Mouse (Mus musculus) testis, postnatal 10 days (tissue): ENCODE results near the gene Col19a1.

ENCODE experiments used
- DNase-seq: peaks from one replicate; pipeline ENCODE4 v3.0.0; 2021; ENCODE audit warnings: low spot score

Col19a1 gene

DNA sequence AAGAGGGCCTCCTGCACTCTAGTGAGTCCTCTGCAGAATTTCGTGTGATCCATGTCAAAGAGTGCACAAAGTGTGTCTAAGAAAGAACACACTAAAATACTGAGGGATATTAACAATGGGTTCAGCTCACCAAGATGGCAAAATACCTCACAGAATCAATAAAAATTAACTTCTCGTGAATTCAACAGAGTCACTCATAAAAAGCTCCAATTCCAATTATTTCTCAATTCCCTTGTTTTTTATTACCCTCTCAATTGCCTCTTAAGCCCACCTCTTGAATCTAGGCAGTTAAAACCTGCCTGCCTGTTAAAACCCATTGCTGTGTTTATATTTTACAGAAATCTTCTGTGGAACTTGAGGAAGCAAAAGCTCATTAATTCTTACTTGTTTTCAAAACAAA, 277.1 kb downstream of the Col19a1 start:
- no peak for DNase-seq

DNA sequence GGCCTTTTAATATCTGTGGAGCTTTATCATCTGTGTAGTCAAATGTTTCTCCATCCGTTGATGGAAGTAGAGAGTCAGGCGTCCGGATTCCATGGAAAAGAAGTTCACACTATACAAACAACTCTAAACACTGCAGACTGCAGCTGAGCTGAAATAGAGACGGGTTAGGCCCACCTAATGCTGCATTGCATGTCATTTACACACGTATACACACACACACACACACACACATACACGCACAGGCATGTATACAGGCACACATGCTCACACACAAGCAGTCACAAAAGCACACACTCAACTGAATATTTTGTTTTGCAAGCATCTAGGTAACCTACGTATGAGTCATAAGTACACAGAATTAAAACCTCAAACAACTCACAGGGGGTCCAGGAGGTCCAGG, 284.2 kb downstream of the Col19a1 start:
- no peak for DNase-seq

DNA sequence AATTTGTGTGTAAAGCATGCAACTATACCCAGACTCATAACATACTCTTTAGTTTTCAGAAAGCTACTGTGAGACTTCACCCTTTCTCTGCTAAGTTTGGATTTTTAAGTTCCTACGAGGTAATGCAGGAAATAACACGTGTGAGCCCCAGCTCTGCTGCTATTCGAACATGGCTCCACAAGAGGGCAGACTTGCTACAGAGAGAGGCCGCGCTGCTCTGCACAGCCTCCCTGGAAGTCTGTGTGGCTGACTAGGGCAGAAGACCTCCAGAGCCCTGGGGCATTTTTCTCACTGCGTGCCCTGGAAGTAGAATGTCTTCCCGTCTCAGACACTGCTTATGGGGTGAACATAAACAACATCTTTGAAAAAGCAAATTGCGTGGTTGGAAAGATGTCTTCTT, 284.6 kb downstream of the Col19a1 start:
- peak; percentile 69 for DNase-seq

DNA sequence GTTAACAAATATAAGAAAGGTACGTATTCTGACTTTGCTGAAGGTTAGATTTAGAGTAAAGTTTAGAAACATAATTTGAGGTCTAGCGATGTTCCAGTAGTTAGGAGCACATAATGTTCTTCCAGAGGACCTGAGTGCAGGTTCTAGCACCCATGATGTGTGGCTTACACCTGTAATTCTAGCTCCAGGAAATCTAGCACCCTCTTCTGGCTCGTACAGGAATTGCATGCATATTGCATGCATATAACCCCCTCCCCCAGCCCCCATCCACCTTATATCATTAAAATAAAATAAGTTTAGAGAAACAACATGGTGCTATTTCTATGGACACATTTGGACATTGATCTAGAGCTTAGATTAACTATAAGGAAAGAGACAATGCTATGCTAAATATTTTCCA, 286.6 kb downstream of the Col19a1 start:
- DNase-seq: no peak

DNA sequence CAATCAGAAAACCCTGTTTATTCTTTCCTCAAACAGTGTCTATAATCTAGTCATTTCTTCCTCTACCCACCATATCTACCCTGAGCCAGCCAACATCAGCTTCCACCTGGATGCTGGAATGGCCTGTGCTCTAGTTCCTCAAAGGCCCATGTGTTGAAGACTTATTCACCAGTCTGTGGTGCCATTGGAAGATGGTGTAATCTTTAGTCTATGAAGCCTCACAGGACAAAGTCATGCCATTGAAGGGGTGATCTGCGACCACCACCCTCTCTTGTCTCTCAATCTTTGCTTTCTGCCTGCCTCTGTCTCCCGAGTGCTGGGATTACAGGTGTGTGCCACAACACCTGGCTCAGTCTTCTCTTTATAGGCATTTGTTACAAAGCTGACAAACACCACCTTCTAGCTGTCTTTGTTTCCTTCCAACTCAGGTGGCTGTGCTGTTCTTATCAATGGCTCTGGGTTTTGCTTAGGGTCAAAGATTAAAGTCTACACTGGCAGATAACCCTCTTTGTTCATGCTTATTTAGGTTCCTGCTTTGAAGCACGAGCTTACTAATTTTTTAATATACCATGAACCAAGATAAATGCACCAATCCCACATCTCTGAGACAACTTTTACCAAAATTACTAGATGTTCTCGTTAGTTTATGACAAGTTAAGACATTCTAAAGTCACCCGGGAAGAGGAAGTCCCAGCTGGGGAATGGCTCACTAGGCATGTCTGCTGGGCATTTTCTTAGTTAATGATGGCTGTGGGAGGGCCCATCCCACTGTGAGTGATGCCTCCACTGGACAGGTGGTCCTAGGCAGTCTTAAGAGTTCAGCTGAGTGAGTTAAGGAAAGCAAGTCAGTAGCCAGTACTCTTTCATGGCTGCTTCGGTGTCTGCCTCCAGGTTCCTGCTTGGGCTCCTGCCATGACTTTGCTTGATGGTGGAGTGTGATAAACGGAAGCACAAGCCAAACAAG, 292.0 kb downstream of the Col19a1 start:
- DNase-seq: no peak

DNA sequence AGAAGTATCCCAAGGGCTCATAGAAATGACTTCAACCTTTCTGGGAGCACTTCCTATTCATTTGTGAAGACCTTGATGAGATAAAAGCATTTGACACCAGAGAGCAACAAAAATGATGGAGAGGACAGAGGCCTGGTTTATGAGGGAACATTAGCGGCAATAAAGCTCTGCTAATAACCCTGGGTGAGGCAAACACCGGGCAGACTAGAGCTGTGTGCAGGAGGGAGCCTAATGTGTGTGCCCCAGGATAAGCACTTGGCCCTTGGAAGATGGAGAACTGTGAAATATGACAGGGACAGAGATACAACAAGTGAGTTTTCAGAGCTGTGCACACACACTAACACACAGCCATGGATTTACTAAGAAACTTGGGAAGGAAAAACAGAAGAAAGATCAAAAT, 294.8 kb downstream of the Col19a1 start:
- no peak for DNase-seq

DNA sequence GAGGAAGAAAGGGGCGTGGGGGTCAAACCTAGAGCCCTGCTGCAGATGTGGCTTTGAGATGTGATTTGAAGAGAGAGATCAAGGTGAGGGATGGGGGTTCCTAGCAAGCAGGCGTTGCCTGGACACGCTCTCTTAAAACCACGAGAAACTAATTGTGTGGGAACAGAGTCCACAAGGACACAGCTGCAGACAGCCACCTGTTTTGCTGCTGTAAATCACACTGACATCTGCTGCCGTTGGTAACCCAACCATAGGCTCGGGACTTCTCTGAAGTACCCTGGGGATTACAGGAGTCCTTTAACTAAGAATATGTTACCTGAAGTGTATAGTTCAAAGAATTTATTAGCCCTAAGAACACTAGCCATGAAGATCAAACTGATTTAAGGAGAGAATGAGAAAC, 300.9 kb downstream of the Col19a1 start:
- DNase-seq: no peak

DNA sequence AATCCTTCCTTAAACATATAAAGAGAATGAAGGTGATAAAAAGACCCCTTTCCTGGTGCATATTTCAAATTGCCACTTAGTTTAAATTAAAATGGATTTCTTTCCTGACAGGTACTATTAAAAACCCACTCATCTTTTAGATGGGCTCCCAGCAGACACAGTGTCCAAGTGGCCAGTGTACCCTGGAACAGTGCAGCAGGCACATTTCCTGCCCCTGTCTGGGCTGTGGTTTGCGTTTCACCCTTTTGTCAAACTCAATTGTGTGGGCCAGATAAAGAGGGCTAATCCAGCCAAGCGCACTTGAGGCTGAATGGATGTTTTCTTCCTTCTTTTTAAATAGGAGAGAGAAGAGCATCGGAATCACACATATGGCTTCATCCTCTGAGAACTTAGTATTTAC, 320.2 kb downstream of the Col19a1 start:
- no peak for DNase-seq

DNA sequence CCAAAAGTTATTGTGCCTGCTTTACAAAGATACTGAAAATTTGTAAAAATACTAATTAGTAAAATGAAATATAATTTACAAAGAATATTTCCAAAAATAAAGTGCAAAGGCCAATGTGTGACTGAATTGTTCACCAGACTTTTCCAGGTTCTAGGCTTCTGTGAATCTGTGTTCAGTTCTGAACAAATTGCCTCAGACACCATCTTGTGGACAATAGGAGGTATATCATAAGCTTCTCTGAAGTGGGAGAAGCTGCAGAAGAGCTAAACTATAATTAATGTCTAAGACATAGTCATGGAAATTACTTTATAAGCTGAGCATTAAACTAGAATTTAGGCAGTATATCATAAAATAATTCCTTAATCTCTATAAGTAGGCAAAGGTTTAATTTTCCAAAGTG, 326.1 kb downstream of the Col19a1 start:
- DNase-seq: no peak

DNA sequence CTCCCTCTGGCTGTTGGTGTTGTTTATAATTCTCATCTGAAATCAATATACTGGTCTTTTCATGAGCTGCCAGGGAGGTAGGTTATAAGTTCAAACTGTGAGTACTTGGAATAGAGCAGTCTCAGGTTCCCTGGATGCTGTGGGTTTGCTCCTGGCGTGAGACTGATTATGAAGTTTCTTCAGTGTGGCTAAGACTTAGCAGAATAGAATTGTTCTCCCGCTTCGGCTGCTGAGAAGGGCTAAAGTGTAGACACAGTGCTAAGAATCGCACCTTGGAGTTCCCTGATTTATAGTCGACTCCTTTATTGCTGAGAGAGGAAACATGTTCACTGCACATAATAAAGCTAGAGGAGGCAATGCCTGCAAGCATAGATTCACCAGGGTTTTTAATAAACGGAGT, 327.9 kb downstream of the Col19a1 start:
- DNase-seq: no peak

DNA sequence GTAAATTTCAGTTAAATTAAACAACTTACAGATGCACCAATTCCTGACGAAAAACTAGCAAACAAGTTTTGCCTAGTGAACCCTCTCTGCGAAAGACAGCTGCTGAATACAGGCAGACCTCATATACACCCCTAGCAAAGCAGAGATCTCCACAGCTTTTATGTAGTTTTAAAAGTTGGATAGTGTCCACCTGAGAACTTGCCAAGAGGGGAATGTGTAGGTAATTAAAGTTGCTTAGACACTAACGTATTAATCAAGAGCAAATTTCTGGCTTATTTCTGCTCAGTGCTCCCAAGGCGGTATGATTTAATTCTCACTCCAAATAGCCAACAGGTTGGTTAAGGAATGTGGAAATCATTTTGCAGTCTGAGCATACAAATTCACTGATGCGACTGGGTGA, 329.3 kb downstream of the Col19a1 start:
- no peak for DNase-seq

DNA sequence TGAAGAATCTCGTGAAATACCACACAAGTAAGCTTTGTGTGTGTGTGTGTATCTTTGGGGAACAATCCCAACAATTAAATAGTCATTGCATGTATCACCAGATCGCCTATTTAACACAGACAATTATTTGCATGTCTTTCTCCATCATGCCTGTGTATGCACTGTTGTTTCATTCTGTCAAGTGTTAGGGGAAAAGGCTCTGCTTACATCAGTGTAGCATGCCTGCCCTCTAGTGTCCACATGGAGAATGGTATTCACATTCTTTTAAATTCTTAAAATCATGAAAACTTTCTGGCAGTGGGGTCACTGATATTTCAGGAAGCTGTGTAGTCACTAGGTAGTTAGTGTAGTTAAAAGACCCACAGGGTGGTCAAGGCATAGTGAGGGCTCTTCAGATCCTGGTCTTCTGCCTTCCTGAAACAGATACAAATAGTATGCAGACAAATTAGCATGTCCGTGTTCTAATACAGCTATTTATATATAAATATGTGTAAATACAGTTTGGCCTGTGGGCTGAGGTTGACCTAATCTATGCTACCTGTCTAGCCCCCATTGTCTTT, 338.1 kb downstream of the Col19a1 start:
- DNase-seq: no peak

DNA sequence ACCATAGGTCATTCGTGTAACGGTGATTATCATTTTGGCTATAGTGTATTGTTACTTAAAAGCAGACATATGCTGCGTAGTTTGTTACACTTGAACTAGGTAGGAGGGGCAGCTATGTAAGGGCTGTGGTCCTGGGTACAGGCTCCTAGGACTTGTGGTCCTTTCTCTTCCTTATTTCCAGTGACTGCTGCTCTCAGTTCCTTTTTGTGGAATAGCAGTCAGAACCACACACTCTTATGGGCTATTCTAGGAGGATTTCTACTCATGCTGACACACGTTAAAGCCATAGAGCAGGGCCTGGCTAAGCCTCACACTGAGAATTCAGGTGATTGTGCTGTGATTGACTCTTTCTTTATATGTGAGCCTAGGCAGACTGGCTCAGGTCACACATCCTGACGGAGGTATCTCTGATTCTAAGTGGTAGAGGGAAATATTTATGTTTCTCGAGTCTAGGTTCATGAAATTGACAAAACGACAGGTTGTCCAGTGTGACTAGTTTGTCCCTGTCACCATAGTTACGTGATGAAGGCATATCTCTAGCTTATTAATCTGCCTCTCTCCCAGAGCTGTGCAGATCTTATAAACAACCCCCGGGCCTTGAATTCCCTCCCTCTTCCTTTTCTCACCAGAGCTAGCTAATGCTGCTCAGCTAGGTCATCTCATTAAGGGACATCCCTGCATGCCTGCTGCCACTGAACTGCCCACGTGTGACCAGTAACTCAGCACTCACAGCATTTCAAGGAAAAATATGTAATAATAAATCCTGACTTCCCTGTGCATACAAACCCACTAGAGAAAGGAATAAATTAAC, 338.8 kb downstream of the Col19a1 start:
- DNase-seq: no peak

DNA sequence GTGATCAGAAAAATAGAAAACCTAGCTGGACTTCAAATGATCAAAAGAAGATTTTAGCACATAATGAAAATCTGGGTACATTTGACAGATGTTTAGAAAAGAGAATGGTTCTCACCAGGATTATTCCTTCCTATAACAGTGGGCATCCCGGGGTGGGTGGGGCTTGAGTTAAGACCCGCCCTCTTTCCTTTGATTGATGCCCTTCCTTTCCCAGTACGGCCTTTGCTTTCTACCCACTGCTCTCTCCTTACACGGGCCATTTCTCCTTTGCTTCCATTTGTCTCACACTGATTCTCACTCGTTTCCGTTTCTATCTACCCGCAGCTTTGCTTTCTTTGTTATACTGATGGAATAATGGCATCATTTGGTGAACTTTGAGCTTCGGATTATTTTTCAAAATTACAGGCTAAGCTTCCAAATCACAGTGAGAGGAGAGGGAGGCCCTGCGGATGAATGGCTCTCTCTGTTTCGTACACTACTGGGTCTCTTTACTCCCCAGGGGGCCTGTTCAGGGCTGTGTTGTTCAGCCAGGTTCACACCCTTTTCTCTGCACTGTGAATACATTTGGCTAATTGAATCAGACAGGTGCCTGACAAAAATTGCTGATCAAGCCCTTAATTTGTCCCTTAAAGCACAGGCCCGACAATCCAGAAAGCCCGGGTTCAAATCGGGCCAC, 341.4 kb downstream of the Col19a1 start:
- DNase-seq: no peak

DNA sequence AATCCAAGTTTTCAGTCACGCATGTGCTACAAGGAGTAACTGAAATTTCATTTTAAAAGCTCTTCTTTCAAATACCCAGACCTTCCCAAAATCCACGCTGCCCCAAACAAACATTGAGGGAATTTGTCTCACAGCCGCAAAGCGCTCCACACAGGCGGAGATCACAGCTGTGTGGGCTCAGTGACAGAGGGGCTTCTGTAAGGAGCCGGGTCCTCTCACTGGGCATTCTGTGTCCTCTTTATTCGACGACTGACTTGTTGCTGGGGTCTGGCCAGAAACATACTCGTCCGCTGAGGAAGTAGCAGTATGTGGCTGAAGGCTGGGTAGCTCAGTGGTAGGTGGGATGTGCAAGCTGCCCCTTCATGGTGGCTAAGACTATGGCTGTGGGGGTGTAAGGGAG, 342.3 kb downstream of the Col19a1 start:
- DNase-seq: no peak

DNA sequence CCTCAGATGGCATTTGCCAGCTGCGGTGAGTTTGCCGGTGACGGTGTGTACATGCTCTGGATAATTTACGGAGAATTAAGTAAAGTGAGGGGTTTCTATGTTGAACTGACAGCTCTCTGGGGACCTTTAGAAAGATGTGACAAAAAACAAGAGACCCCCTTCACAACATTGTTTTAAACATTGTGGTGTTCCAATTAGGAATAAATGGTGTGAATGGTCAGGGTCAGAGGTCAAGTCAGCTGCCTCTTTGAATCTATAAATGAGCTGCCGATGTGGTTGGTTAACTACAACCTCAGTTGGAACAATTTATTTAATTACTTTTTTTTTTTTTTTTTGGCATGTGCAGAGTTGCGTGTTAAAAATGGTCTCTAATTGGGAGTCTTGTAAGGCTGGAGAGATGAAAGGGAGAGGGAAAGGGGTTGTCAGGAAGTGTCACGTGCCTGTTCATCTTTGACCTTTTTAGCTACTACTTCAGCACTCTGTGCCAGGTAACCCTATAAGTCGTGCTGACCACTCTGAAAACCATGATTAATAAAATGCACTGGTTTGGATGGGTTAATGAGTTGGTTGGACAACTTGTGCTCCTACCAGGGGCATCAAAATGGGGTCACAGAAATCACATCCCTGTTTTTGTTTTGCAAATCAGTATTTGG, 347.1 kb downstream of the Col19a1 start:
- no peak for DNase-seq

DNA sequence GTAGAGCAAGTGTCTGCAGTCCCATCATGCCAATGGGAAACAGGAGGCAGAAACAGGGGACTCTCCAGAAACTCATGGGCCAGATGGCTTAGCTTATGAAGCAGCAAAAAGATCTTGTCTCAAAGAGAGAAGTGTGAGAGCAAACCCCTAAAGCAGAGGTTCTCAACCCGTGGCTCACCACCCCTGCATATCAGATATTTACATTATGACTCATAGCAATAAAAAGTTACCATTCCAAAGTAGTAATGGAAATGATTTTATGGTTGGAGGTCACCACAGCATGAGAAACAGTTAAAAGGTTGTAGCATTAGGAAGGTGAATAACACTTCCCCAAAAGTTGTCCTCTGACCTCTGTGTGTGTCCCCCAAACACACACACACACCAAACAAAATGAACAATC, 350.9 kb downstream of the Col19a1 start:
- DNase-seq: no peak

DNA sequence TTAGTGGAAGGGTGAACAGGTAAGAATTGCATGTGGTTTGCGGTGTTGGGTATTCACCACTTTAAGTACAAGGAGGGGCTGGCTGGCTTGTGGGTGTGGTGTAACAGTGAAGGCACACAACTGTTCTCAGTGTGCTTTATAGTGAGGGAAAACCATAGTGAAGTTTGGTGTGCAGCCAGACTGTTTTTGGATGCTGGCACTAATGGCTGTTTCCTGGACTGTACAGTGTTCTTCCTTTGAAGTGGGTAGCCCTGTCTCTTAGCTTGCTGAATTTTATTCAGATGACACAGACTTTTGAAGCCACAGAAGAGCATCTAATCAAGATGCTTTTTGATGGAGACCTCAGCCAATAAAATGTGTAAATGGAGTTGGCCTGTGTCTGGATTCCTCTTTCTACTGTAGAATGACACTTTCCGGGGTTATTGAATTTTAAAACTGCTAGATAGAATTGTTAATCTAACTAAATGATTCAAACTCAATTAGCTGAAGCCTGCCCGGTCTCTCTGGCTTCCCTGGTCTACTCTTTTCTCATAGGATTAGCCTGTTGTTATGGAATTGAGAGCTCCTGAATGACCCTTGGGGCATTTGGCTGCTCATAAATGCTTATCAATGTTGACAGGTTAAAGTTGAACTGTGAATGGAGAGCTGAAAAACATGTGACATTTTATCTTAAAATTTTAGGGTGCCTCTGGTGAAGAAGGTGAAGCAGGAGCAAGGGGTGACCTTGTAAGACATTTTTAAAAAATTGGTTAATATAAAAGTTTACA, 355.6 kb downstream of the Col19a1 start:
- DNase-seq: no peak

DNA sequence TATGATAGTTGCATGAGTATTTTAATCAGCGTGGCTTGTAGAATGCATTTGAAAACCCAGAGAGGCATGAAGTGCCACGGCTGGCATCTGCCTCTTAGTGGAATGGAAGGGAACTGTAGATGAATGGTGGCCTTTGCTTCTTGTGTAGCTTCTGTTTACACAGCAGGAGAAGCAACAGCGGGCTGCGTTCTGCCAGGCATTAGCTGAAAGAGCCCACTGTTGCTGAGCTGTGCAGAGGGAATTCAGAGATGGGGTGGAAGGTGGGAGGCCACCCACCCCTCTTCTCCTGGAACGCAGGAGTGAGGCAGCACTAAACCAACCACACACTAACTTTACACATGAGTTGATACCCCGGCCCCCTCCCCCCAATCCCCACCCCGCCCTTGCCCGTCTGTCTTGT, 356.8 kb downstream of the Col19a1 start:
- no peak for DNase-seq

DNA sequence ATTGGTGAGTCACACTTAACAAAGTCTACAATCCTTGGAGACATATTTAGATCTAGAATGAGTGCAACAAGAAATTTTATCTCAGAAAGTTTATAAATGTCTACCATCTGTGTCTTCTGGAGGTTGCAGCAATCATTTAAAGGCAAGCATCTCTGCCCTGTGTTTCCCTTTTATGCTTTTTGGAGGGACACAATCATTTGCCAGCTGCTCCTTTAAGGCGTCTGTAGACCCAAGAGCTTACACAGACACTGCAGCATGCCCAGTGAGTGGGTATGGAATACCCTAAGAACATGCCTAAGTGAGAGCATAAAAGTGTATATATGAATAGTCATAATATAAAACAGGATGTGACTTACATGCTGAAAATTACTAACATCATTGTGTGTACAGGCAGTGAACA, 357.7 kb downstream of the Col19a1 start:
- DNase-seq: no peak
